Mouse (Mus musculus): ENCODE results near the gene Gm49369. TPM values are rescaled to one million over a fixed set of nuclear protein-coding genes. Genes with fewer than 3 reads are reported as not detected.
"Not testable (repeated sequence)": the region's sequence is repeated elsewhere in the genome, so short reads cannot be mapped to it uniquely, and the experiment has no call there.

Gene Gm49369
- polyA plus RNA-seq, 1 experiment from 2014 or later: not detected

DNA sequence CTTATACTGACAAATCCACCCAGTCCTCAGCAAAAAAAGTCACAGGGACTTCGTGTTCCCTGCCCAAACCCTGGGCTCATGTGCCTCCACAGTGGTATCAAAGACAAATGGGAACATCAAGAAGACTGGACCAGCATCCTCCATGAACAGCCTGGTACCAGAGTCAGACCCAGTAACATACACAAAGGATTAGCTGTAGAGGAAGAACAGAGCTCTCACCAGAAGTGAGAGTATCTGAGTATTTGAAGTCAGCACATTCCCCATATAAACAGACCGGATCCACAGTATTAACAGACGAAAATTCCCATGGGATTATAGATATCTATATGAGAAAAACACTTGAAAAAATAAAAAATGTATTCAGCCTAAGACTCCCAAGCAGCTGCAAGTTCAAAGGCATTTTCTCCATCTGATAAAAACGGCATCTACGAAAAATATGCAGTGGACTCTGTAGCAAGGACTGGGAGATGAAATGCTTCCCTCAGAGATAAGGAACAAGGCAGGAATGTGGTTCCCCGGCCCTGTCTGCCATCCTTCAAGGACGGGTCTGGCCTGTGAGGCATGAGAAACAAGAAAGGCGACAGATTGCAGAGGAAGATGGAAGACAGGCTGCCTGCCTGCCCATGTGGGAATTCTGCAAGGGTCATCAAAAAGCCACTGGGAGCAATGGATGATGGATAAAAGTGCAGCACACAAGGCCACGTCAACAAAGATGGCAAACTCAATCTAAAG is 55.6 kb downstream of the Gm49369 start:
- peaks cover 56% of the 10 kb centered on the region for H3K4me1 ChIP-seq (replicated peaks)
- no peak for ATAC-seq (ENCODE audit: insufficient number of reproducible peaks, low FRiP score)
- peak overlapping the region; percentile 18; the same call in 1 of the 2 replicates for H3K9ac ChIP-seq
- H3K4me2 ChIP-seq: no peak overlapping the region
- peak overlapping the region; percentile 79 for H3K27ac ChIP-seq (ENCODE audit: poor library complexity, severe bottlenecking)
- no peaks in the 10 kb centered on the region for H3K36me3 ChIP-seq
- WGBS: 14% methylated on average over 9 of the region's 9 CpGs
- no peak overlapping the region for H3K4me3 ChIP-seq
- no peaks in the 10 kb centered on the region for H3K9me3 ChIP-seq (replicated peaks)
- no peaks in the 10 kb centered on the region for H3K27me3 ChIP-seq (replicated peaks)

GRCm38 (mm10) chr7:142323396-142324117 is 58.9 kb downstream of the Gm49369 start:
- Histone ChIP-seq H3K27me3 (replicated peaks) (no peaks in the 10 kb centered on the region), H3K27ac (ENCODE audit: poor library complexity, severe bottlenecking) (no peak overlapping the region), H3K9ac (no peak overlapping the region), H3K4me2 (no peak overlapping the region), H3K36me3 (no peaks in the 10 kb centered on the region), H3K4me1 (replicated peaks) (peaks cover 49% of the 10 kb centered on the region), H3K9me3 (replicated peaks) (no peaks in the 10 kb centered on the region), H3K4me3 (no peak overlapping the region)
- 79% methylated on average over 12 of the region's 12 CpGs for WGBS
- ATAC-seq (ENCODE audit: insufficient number of reproducible peaks, low FRiP score): no peak

- no peak for ATAC-seq (ENCODE audit: insufficient number of reproducible peaks, low FRiP score)
- H3K9me3 ChIP-seq (replicated peaks): no peaks in the 10 kb centered on the region
- H3K9ac ChIP-seq: no peak overlapping the region
- no peak overlapping the region for H3K4me2 ChIP-seq
- no peak overlapping the region; the same call in 1 of the 2 replicates for H3K27ac ChIP-seq (ENCODE audit: poor library complexity, severe bottlenecking)
- no peaks in the 10 kb centered on the region for H3K36me3 ChIP-seq
- whole genome bisulfite sequencing: 79% methylated on average over 6 of the region's 6 CpGs
- H3K27me3 ChIP-seq (replicated peaks): no peaks in the 10 kb centered on the region
- peaks cover 47% of the 10 kb centered on the region for H3K4me1 ChIP-seq (replicated peaks)
- no peak overlapping the region for H3K4me3 ChIP-seq
Measured at GRCm38 (mm10) chr7:142322641-142323040, 59.8 kb downstream of the Gm49369 start.

DNA sequence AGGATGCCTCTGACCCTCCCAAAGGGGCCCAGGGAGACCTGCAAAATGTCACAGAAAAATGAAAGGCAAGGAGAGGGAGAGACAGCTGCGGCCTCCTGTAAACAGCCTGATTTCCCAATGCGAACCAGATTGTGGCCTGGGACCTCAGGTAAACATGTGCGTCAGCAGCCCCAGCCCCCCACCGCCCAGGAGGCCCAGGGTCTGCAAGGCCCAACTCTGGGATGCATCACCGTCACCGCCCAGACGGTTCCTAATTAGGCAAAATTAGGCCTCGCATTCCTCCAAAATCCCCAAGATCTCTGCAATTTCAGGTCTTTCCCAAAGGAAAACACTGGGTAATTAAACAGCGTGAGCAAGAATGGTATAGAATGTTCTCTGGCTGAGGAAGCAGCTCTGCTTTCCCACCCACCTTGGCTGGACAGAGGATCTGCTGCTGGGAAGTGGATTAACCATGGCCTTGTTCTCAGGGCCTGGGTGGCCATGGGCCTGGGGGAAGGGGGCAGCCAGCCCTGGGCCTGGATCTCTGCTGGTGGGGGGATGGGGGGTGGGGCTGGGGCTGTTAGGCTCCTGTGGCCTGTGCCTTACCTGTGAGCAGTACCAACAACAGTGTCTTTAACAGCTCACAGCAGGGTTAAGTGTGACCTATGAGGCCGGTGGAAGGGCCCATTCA is 60.7 kb downstream of the Gm49369 start:
- Histone ChIP-seq H3K4me1 (replicated peaks) (peaks cover 48% of the 10 kb centered on the region), H3K27ac (ENCODE audit: poor library complexity, severe bottlenecking) (peak overlapping the region; percentile 73; the same call in 1 of the 2 replicates), H3K9ac (0 out of 2 replicates have a peak overlapping the region, but pooled peaks have one; percentile 19)
- not testable (repeated sequence) for H3K4me2 ChIP-seq; H3K27me3 ChIP-seq (replicated peaks); H3K4me3 ChIP-seq; ATAC-seq (ENCODE audit: insufficient number of reproducible peaks, low FRiP score); H3K9me3 ChIP-seq (replicated peaks); H3K36me3 ChIP-seq
- WGBS: 62% methylated on average over 6 of the region's 10 CpGs

Other genes starting within 250 kb of the Gm49369 start
- not detected in 2 replicates for gene Gm39115, start 246.6 kb downstream of the Gm49369 start, polyA plus RNA-seq (2016; fragmentation: Nextera tagmentation; extraction: Ambion mirVana)
- not detected in 2 replicates for gene Gm45337, start 238.1 kb downstream of the Gm49369 start, polyA plus RNA-seq (2016; fragmentation: Nextera tagmentation; extraction: Ambion mirVana)
- not detected in 2 replicates for gene Gm29735, start 225.6 kb downstream of the Gm49369 start, polyA plus RNA-seq (2016; fragmentation: Nextera tagmentation; extraction: Ambion mirVana)
- gene Gm4553, start 216.9 kb downstream of the Gm49369 start, polyA plus RNA-seq (2016; fragmentation: Nextera tagmentation; extraction: Ambion mirVana): not detected in 2 replicates
- gene Krtap5-2, start 206.7 kb downstream of the Gm49369 start, polyA plus RNA-seq (2016; fragmentation: Nextera tagmentation; extraction: Ambion mirVana): not detected in 2 replicates
- gene Gm10153, start 192.3 kb downstream of the Gm49369 start, polyA plus RNA-seq (2016; fragmentation: Nextera tagmentation; extraction: Ambion mirVana): not detected in 2 replicates
- not detected in 2 replicates for gene Krtap5-3, start 181.3 kb downstream of the Gm49369 start, polyA plus RNA-seq (2016; fragmentation: Nextera tagmentation; extraction: Ambion mirVana)
- gene Gm7579, start 170.8 kb downstream of the Gm49369 start, polyA plus RNA-seq (2016; fragmentation: Nextera tagmentation; extraction: Ambion mirVana): not detected in 2 replicates
- not detected in 2 replicates for gene Krtap5-5, start 152.7 kb downstream of the Gm49369 start, polyA plus RNA-seq (2016; fragmentation: Nextera tagmentation; extraction: Ambion mirVana)
- not detected in 2 replicates for gene Gm40460, start 141.6 kb downstream of the Gm49369 start, polyA plus RNA-seq (2016; fragmentation: Nextera tagmentation; extraction: Ambion mirVana)
- gene Gm2431, start 124.3 kb downstream of the Gm49369 start, polyA plus RNA-seq (2016; fragmentation: Nextera tagmentation; extraction: Ambion mirVana): not detected in 2 replicates
- gene Gm4559, start 108.3 kb downstream of the Gm49369 start, polyA plus RNA-seq (2016; fragmentation: Nextera tagmentation; extraction: Ambion mirVana): not detected in 2 replicates
- not detected in 2 replicates for gene Krtap5-1, start 85.5 kb downstream of the Gm49369 start, polyA plus RNA-seq (2016; fragmentation: Nextera tagmentation; extraction: Ambion mirVana)
- not detected in 2 replicates for gene Krtap5-4, start 79.1 kb downstream of the Gm49369 start, polyA plus RNA-seq (2016; fragmentation: Nextera tagmentation; extraction: Ambion mirVana)
- gene Ifitm10, start 8.9 kb downstream of the Gm49369 start, polyA plus RNA-seq (2016; fragmentation: Nextera tagmentation; extraction: Ambion mirVana): 5.4 and 7.4 TPM in 2 replicates
- 431 and 436 TPM in 2 replicates for gene Ctsd, start 5.4 kb upstream of the Gm49369 start, polyA plus RNA-seq (2016; fragmentation: Nextera tagmentation; extraction: Ambion mirVana)
- gene Syt8, start 52.2 kb upstream of the Gm49369 start, polyA plus RNA-seq (2016; fragmentation: Nextera tagmentation; extraction: Ambion mirVana): 0.28 and 0.57 TPM in 2 replicates
- gene Tnni2, start 59.1 kb upstream of the Gm49369 start, polyA plus RNA-seq (2016; fragmentation: Nextera tagmentation; extraction: Ambion mirVana): 50.6 and 53.5 TPM in 2 replicates
- 33.4 and 38.4 TPM in 2 replicates for gene Lsp1, start 78.1 kb upstream of the Gm49369 start, polyA plus RNA-seq (2016; fragmentation: Nextera tagmentation; extraction: Ambion mirVana)
- gene Tnnt3, start 116.2 kb upstream of the Gm49369 start, polyA plus RNA-seq (2016; fragmentation: Nextera tagmentation; extraction: Ambion mirVana): 6.4 and 9.3 TPM in 2 replicates
- gene Mrpl23, start 150.0 kb upstream of the Gm49369 start, polyA plus RNA-seq (2016; fragmentation: Nextera tagmentation; extraction: Ambion mirVana): 12.0 and 15.2 TPM in 2 replicates